Mouse (Mus musculus): ENCODE measurements around the gene Dpy19l3. TPM values are rescaled to one million over a fixed set of nuclear protein-coding genes. Genes with fewer than 3 reads are reported as not detected.

Dpy19l3 gene
- total and polyA plus RNA-seq, 3 experiments, result 2.2 to 4.8 (median 2.6) TPM

DNA sequence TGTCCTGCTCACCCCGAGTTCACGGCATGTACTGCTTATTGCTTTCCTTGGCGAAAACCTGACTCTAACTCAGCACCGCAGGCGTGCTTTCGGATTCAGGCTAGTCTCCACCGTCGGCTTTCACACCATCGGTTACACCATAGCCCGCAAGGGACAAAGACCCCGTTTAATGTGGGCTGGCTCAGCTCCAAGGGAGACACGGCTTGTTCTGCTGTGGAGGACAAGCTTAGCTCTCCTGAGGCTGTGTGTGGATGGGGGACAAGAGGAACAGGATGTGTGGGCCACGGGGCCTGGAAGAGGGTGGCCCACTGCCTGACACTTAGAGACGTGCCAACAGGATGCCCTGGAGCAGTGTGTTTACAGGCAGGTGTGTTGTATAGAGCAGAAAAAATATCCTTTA, 62.1 kb downstream of the Dpy19l3 start:
- intact Hi-C loops (cut with DNase I), result no loop called here
- no peaks in the 10 kb centered on the region for H3K27me3 ChIP-seq (ENCODE audit: control insufficient read depth, insufficient read depth, low read length)
- 72% methylated on average over 14 of the region's 14 CpGs for WGBS
- no peak for DNase-seq
- H3K4me3 ChIP-seq, result no peak overlapping the region
- TF ChIP-seq POLR2A (IDR thresholded peaks at IDR 0.05; ENCODE audit: insufficient read depth, low read depth, low read length) (no peak), CTCF (IDR thresholded peaks at IDR 0.05) (no peak), EP300 (IDR thresholded peaks at IDR 0.05; ENCODE audit: insufficient read depth, low read depth, low read length) (no peak)
- H3K79me2 ChIP-seq (replicated peaks; ENCODE audit: control insufficient read depth, insufficient read depth, low read length), result no peaks in the 10 kb centered on the region
- H3K27ac ChIP-seq, result no peak overlapping the region
- no peaks in the 10 kb centered on the region for H3K36me3 ChIP-seq (ENCODE audit: control insufficient read depth, insufficient read depth, low read length)
- H3K4me1 ChIP-seq (ENCODE audit: control insufficient read depth, insufficient read depth, low read length), result no peaks in the 10 kb centered on the region
- H3K9ac ChIP-seq (ENCODE audit: low read depth, low read length), result no peak overlapping the region

DNA sequence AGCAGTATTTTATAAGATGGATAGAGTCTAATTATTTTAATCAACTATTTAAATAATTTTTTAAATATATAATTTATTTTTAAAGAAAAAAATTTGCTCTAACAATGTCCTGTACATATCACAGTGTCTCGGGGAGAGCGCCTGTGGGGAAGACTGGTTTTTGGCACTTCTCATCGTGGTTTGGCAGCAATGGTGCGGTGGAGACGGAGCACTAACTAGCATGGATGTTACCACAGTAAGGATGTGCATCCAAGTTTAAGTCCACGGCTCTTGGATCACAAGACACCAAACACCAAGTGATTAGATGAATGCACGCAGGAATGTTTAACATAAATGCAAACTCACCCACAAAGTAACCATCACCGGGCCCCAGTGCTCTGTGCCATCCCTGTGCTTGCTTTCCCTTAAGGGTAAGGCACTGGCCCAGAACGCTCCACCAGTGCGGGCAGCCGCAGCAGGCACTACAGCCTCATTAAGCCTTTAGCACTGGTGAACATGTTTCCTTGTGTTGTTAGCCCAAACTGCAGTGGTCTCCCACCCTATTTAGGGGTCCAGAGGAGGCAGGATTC, 65.4 kb downstream of the Dpy19l3 start:
- WGBS, result 89% methylated on average over 11 of the region's 11 CpGs
- H3K4me3 ChIP-seq, result no peak overlapping the region
- no peak overlapping the region for H3K27ac ChIP-seq
- H3K36me3 ChIP-seq (ENCODE audit: control insufficient read depth, insufficient read depth, low read length), result no peaks in the 10 kb centered on the region
- TF ChIP-seq POLR2A (IDR thresholded peaks at IDR 0.05; ENCODE audit: insufficient read depth, low read depth, low read length) (no peak), CTCF (IDR thresholded peaks at IDR 0.05) (no peak), EP300 (IDR thresholded peaks at IDR 0.05; ENCODE audit: insufficient read depth, low read depth, low read length) (no peak)
- intact Hi-C loops (cut with DNase I), result loop anchor here (5.0 kb wide), 3 partner anchors 43 to 168 kb away; no protein-coding TSS in a partner anchor
- H3K9ac ChIP-seq (ENCODE audit: low read depth, low read length), result no peak overlapping the region
- no peaks in the 10 kb centered on the region for H3K4me1 ChIP-seq (ENCODE audit: control insufficient read depth, insufficient read depth, low read length)
- no peak for DNase-seq
- no peaks in the 10 kb centered on the region for H3K27me3 ChIP-seq (ENCODE audit: control insufficient read depth, insufficient read depth, low read length)
- no peaks in the 10 kb centered on the region for H3K79me2 ChIP-seq (replicated peaks; ENCODE audit: control insufficient read depth, insufficient read depth, low read length)

DNA sequence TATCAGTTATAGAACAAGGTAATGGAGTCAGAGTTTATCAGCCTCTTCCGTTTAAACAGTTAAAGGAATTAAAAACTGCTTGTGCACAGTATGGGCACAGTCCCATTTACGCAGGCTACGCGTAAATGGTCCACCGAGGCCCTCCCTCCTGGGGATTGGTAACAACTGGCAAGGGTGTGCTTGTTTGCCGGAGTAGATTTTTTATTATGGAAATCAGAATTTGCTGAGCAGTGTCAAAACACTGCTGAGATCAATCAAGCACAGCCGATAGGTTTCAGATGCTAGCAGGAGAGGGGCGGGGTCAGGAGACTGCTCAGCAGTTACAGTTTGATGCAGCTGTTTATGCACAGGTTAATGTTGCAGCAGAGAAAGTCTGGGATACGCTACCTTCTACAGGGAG, 66.0 kb downstream of the Dpy19l3 start:
- H3K27me3 ChIP-seq (ENCODE audit: control insufficient read depth, insufficient read depth, low read length), result no peaks in the 10 kb centered on the region
- intact Hi-C loops (cut with DNase I), result loop anchor here (5.0 kb wide), 3 partner anchors 44 to 169 kb away; no protein-coding TSS in a partner anchor
- TF ChIP-seq CTCF (IDR thresholded peaks at IDR 0.05) (no peak), EP300 (IDR thresholded peaks at IDR 0.05; ENCODE audit: insufficient read depth, low read depth, low read length) (no peak), POLR2A (IDR thresholded peaks at IDR 0.05; ENCODE audit: insufficient read depth, low read depth, low read length) (no peak)
- no peaks in the 10 kb centered on the region for H3K79me2 ChIP-seq (replicated peaks; ENCODE audit: control insufficient read depth, insufficient read depth, low read length)
- no peaks in the 10 kb centered on the region for H3K36me3 ChIP-seq (ENCODE audit: control insufficient read depth, insufficient read depth, low read length)
- 83% methylated on average over 9 of the region's 9 CpGs for WGBS
- H3K27ac ChIP-seq, result no peak overlapping the region
- H3K4me1 ChIP-seq (ENCODE audit: control insufficient read depth, insufficient read depth, low read length), result no peaks in the 10 kb centered on the region
- H3K4me3 ChIP-seq, result no peak overlapping the region
- no peak overlapping the region for H3K9ac ChIP-seq (ENCODE audit: low read depth, low read length)
- no peak for DNase-seq

DNA sequence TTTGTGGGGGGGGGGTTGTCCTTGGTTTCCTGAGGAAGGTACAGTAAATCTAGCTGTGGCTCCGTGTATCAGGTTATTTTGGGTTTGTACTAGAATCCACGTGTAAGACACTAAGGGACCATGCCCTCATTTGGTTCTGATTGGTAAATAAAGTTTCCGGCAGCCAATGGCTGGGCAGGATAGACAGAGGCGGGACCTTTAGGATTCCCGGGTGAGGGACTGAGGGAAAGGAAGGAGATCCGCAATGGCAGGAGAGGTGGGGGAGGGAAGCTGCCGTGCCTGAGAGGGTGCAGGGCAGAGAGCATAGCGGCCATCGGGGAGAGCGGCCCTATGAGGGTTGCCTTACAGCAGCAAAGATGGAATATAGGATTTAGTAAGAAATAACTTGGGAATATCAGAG, 67.0 kb downstream of the Dpy19l3 start:
- no peaks in the 10 kb centered on the region for H3K36me3 ChIP-seq (ENCODE audit: control insufficient read depth, insufficient read depth, low read length)
- H3K27ac ChIP-seq, result no peak overlapping the region
- no peaks in the 10 kb centered on the region for H3K27me3 ChIP-seq (ENCODE audit: control insufficient read depth, insufficient read depth, low read length)
- no peak overlapping the region for H3K9ac ChIP-seq (ENCODE audit: low read depth, low read length)
- TF ChIP-seq POLR2A (IDR thresholded peaks at IDR 0.05; ENCODE audit: insufficient read depth, low read depth, low read length) (no peak), EP300 (IDR thresholded peaks at IDR 0.05; ENCODE audit: insufficient read depth, low read depth, low read length) (no peak), CTCF (IDR thresholded peaks at IDR 0.05) (no peak)
- whole genome bisulfite sequencing, result 19% methylated on average over 10 of the region's 10 CpGs
- intact Hi-C loops (cut with DNase I), result loop anchor here (2.0 to 5.0 kb wide), 4 partner anchors 45 to 1658 kb away; no protein-coding TSS in a partner anchor
- peak; percentile 25 to 46 for DNase-seq
- no peaks in the 10 kb centered on the region for H3K79me2 ChIP-seq (replicated peaks; ENCODE audit: control insufficient read depth, insufficient read depth, low read length)
- no peaks in the 10 kb centered on the region for H3K4me1 ChIP-seq (ENCODE audit: control insufficient read depth, insufficient read depth, low read length)
- peak overlapping the region; percentile 38 for H3K4me3 ChIP-seq

DNA sequence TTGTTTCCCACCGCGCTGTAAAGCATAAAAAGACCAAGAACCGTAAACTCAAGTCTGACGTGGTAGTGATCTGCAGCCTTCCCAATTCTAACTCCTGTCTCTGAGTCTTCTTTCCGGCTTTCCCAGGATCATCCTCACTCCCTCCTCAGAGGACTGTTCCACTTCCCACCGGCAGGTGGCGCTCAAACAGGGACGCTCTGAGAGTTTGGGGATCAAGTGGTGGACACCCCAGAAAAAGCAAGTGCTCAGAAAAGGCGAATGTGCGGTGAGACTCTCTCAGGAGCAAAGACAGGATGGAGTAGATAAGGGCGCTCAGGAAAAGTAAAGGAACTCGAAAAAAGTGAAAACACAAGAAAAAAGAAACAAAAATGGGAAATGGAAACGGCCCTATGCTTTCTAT, 67.5 kb downstream of the Dpy19l3 start:
- peak; percentile 55 to 77 for DNase-seq
- intact Hi-C loops (cut with DNase I), result loop anchor here (2.0 to 5.0 kb wide), 4 partner anchors 46 to 1658 kb away; no protein-coding TSS in a partner anchor
- 17% methylated on average over 13 of the region's 13 CpGs for WGBS
- H3K27ac ChIP-seq, result no peak overlapping the region
- H3K27me3 ChIP-seq (ENCODE audit: control insufficient read depth, insufficient read depth, low read length), result no peaks in the 10 kb centered on the region
- H3K9ac ChIP-seq (ENCODE audit: low read depth, low read length), result no peak overlapping the region
- no peaks in the 10 kb centered on the region for H3K79me2 ChIP-seq (replicated peaks; ENCODE audit: control insufficient read depth, insufficient read depth, low read length)
- TF ChIP-seq EP300 (IDR thresholded peaks at IDR 0.05; ENCODE audit: insufficient read depth, low read depth, low read length), result no peak
- TF ChIP-seq CTCF (IDR thresholded peaks at IDR 0.05), result peak; percentile 87
- no peaks in the 10 kb centered on the region for H3K4me1 ChIP-seq (ENCODE audit: control insufficient read depth, insufficient read depth, low read length)
- H3K4me3 ChIP-seq, result peak overlapping the region; percentile 38
- H3K36me3 ChIP-seq (ENCODE audit: control insufficient read depth, insufficient read depth, low read length), result no peaks in the 10 kb centered on the region

DNA sequence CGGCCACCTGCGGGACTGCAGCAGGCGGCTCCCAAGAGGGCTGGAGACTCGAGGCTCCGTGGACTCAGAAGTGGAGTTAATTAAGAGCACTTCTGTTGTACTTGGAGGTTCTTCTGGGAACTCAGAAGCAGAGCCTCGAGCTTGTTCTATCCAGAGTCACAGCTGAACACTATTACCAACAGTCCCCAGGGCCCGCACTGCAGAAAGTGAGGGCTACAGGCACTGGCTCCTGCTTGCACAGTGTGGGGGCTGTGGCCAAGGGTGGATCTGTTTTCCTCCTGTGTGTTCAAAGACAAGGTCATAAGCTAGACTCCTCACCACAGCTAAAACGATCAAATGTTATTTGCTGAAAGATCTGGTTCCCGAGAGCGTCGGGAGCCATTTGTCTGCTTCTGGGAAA, 68.0 kb downstream of the Dpy19l3 start:
- Histone ChIP-seq H3K27me3 (ENCODE audit: control insufficient read depth, insufficient read depth, low read length) (no peaks in the 10 kb centered on the region), H3K4me1 (ENCODE audit: control insufficient read depth, insufficient read depth, low read length) (no peaks in the 10 kb centered on the region), H3K27ac (no peak overlapping the region), H3K36me3 (ENCODE audit: control insufficient read depth, insufficient read depth, low read length) (no peaks in the 10 kb centered on the region), H3K79me2 (replicated peaks; ENCODE audit: control insufficient read depth, insufficient read depth, low read length) (no peaks in the 10 kb centered on the region), H3K4me3 (no peak overlapping the region), H3K9ac (ENCODE audit: low read depth, low read length) (no peak overlapping the region)
- DNase-seq, result peak; percentile 5 to 26
- TF ChIP-seq POLR2A (IDR thresholded peaks at IDR 0.05; ENCODE audit: insufficient read depth, low read depth, low read length) (no peak), EP300 (IDR thresholded peaks at IDR 0.05; ENCODE audit: insufficient read depth, low read depth, low read length) (no peak), CTCF (IDR thresholded peaks at IDR 0.05) (no peak)
- WGBS, result 52% methylated on average over 11 of the region's 11 CpGs
- intact Hi-C loops (cut with DNase I), result loop anchor here (2.0 to 5.0 kb wide), 4 partner anchors 46 to 1659 kb away; no protein-coding TSS in a partner anchor
